Mouse (Mus musculus): ENCODE results near the gene Fcgr1.

DNA sequence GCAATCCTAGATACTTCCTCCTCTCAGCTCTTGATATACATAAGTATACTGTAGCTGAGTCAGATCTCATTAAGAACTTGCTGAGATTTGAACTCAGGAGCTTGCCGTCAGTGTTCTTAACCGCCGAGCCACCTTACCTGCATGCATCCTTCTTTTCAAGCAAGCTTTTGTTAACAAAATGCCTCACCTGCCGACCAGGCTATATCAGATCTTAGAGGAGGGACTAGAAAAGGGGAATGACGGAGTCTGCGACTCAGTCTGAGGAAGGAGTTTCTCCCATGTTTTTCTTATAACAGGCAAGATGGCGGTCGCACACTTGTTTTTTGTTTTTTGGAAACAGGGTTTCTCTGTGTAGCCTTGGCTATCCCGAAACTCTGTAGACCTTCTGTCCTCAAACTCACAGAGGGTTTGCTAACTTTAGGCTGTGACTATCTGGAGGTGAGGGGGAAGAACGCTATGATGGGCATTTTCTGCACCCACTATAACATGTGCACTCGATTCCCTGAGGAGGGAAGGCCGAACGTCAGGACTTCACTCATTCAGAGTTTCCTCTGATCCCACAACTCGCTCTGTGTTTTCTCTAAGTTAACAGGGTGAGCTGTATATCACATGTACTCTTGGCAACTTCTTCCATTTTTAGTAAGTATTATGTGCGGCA is 35.1 kb upstream of the Fcgr1 start:
- TF ChIP-seq GATA1 (IDR thresholded peaks at IDR 0.05; ENCODE audit: borderline replicate concordance, low read length) (no peak), FLI1 (IDR thresholded peaks at IDR 0.05; ENCODE audit: low read length) (no peak)
